Mouse (Mus musculus) olfactory bulb, adult 2 months (tissue): ENCODE data around the gene Stpg3.

Experiments
- CTCF ChIP-seq: fragments of 200-500 bp; IDR thresholded peaks from 2 replicates; pipeline ENCODE4 v1.5.1; 2012; ENCODE audit warnings: low read depth, mild to moderate bottlenecking, low read length, moderate library complexity; ENCODE audit not compliant: insufficient read depth
- POLR2A ChIP-seq: fragments of 200-500 bp; IDR thresholded peaks from 2 replicates; pipeline ENCODE4 v1.6.1; 2012; ENCODE audit warnings: mild to moderate bottlenecking, low read depth, low read length, moderate library complexity; ENCODE audit not compliant: insufficient read depth

DNA sequence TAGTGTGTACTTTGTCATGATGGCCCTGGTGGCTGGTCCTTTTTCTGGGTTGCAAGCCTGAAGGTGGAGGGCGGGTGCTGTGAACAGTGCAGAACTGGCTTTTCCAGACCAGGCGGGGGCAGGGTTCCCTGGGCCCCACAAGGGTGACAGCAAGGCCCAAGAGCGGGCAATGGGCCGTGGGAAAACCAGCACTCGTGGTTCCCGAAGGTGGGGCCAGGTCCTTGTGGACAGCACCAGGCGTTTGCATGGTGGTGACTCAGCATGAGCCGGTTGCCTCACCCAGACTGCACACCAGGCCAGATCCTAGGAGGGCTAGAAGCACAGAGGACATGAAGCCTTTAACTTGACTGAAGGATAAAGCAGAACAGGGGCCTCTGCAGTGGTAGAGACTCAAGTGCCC, 41.8 kb downstream of the Stpg3 start:
- TF ChIP-seq POLR2A, result no peak
- TF ChIP-seq CTCF, result no peak
